Mouse (Mus musculus) layer of hippocampus, adult 9-11 months (tissue): ENCODE measurements at regions not wholly inside any gene's neighbourhood (a gene's known extent, or its start where the extent isn't known, plus 50 kb on each side); places are given as distances from the start of the nearest gene placed in this dataset.
"Not testable (repeated sequence)": the region's sequence is repeated elsewhere in the genome, so short reads cannot be mapped to it uniquely, and the experiment has no call there.

Source experiments
- DNase-seq: peaks from one replicate; pipeline ENCODE4 v3.0.0; 2022

- DNase-seq: no peak
Measured at GRCm38 (mm10) chr17:4890131-4890530, 104.0 kb upstream of the Arid1b start.

- DNase-seq: no peak
Measured at GRCm38 (mm10) chr17:4891576-4891975, 102.6 kb upstream of the Arid1b start.

GRCm38 (mm10) chr17:4894756-4895330 lies 99.3 kb upstream of the Arid1b start:
- DNase-seq: not testable (repeated sequence)

- DNase-seq: no peak
Measured at GRCm38 (mm10) chr17:4903129-4903528, 91.0 kb upstream of the Arid1b start.

GRCm38 (mm10) chr17:4906504-4906903 lies 87.6 kb upstream of the Arid1b start:
- DNase-seq: no peak

- peak; percentile 58 for DNase-seq
Measured at GRCm38 (mm10) chr17:4907181-4907752, 86.9 kb upstream of the Arid1b start.

- DNase-seq: peak; percentile 93
Measured at GRCm38 (mm10) chr17:4907841-4908571, 86.1 kb upstream of the Arid1b start.

- DNase-seq: no peak
Measured at GRCm38 (mm10) chr17:4908572-4908965, 85.6 kb upstream of the Arid1b start.

GRCm38 (mm10) chr17:4910182-4910581 lies 84.0 kb upstream of the Arid1b start:
- DNase-seq: no peak

GRCm38 (mm10) chr17:4913001-4913400 lies 81.1 kb upstream of the Arid1b start:
- DNase-seq: no peak

- DNase-seq: no peak
Measured at GRCm38 (mm10) chr17:4919866-4920495, 74.2 kb upstream of the Arid1b start.

- no peak for DNase-seq
Measured at GRCm38 (mm10) chr17:4921121-4921520, 73.0 kb upstream of the Arid1b start.

GRCm38 (mm10) chr17:4928631-4929030 lies 65.5 kb upstream of the Arid1b start:
- no peak for DNase-seq

GRCm38 (mm10) chr17:4935268-4935667 lies 58.9 kb upstream of the Arid1b start:
- no peak for DNase-seq

GRCm38 (mm10) chr17:4940589-4940988 lies 53.5 kb upstream of the Arid1b start:
- DNase-seq: no peak

- no peak for DNase-seq
Measured at GRCm38 (mm10) chr17:4941286-4941800, 52.8 kb upstream of the Arid1b start.

GRCm38 (mm10) chr17:4942868-4943267 lies 51.3 kb upstream of the Arid1b start:
- DNase-seq: no peak
